Mouse (Mus musculus): ENCODE data around the gene Sh2b3.

DNA sequence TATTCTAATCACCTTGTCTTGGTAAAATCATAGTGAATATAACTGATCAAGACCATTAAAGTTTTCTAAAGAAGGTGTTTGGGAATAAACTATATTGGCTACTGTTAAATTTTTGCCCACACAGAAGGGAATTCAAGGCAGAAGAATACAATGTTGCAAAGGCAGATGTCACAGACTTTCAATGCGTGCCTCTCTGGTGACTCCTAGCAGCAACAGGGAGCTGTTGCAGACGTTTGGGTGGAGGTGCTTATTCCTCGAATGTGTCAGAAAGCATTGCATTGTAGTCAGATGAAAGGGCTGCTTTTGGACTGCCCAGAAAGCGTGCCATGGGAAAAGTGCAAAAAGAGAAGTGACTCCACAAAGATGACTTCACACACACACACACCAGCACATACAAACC lies 55.0 kb downstream of the Sh2b3 start:
- TF ChIP-seq EP300 (IDR thresholded peaks at IDR 0.05; ENCODE audit: low read depth) (no peak), CTCF (IDR thresholded peaks at IDR 0.05; ENCODE audit: low read depth) (peak; percentile 36; the same call in 1 of the 2 replicates)
